8 mouse cellular contexts compared by ENCODE assay signal in genomic region chr9:120914877-120915459, GRCm38 (mm10). TPM values are rescaled to one million over a fixed set of nuclear protein-coding genes. Genes with fewer than 3 reads are reported as not detected.
DNase-seq lines count a peak whose midpoint lies in the region; ATAC-seq and TF ChIP-seq lines count a peak whose summit lies in the region.

No protein-coding gene starts in this region.

- H3K4me1 ChIP-seq in olfactory bulb, adult 2 months (ENCODE audit: control insufficient read depth, insufficient read depth, low read length) = peaks cover 7% of the 10 kb centered on the region
- H3K4me1 ChIP-seq in forebrain, embryonic 12.5 days = no peaks in the 10 kb centered on the region

- H3K4me3 ChIP-seq in left cerebral cortex, adult 2 months = no peak overlapping the region
- H3K4me3 ChIP-seq in olfactory bulb, adult 2 months (ENCODE audit: insufficient read depth, low read depth, low read length) = no peak overlapping the region
- no peak overlapping the region for H3K4me3 ChIP-seq in forebrain, embryonic 12.5 days (replicated peaks)

- intact Hi-C loops in left cerebral cortex, adult 2 months (cut with DNase I) = no loop called here

- H3K27ac ChIP-seq in left cerebral cortex, adult 2 months = no peak overlapping the region
- no peak overlapping the region for H3K27ac ChIP-seq in olfactory bulb, adult 2 months (ENCODE audit: insufficient read depth, low read depth, low read length)
- H3K27ac ChIP-seq in forebrain, embryonic 12.5 days = no peak overlapping the region

- TF ChIP-seq CTCF in left cerebral cortex, adult 2 months (IDR thresholded peaks at IDR 0.05) = peak; percentile 40; the same call in 1 of the 2 replicates
- TF ChIP-seq CTCF in olfactory bulb, adult 2 months (IDR thresholded peaks at IDR 0.05; ENCODE audit: insufficient read depth, low read depth, low read length) = 0 out of 2 replicates have a peak, but pooled peaks have one; percentile 19

- TF ChIP-seq POLR2A in olfactory bulb, adult 2 months (IDR thresholded peaks at IDR 0.05; ENCODE audit: insufficient read depth, low read depth, low read length) = no peak

- H3K4me2 ChIP-seq in forebrain, embryonic 12.5 days = no peak overlapping the region

- 86% methylated on average over 14 of the region's 14 CpGs for WGBS in olfactory bulb, adult 2 months
- 89% methylated on average over 14 of the region's 14 CpGs for WGBS in forebrain, embryonic 12.5 days

- no peaks in the 10 kb centered on the region for H3K36me3 ChIP-seq in forebrain, embryonic 12.5 days (replicated peaks)

- H3K27me3 ChIP-seq in forebrain, embryonic 12.5 days = no peaks in the 10 kb centered on the region

- DNase-seq in left cerebral cortex, adult 2 months (ENCODE audit: extremely low spot score in 1 of 2, low spot score in 2 of 2) = no peak
- DNase-seq in left cerebral cortex, adult 18-20 months (ENCODE audit: low spot score in 2 of 2) = no peak
- DNase-seq in heart, adult 11 months = peak; percentile 98
- peak; percentile 42 to 66 for DNase-seq in kidney, postnatal 25 days
- DNase-seq in layer of hippocampus, adult 9-10 months (ENCODE audit: low spot score) = no peak
- no peak for DNase-seq in retina, postnatal 1 day

- peaks cover 3% of the 10 kb centered on the region; the same call in 1 of the 2 replicates for H3K9me3 ChIP-seq in forebrain, embryonic 12.5 days

- ATAC-seq in forebrain, embryonic 12.5 days (ENCODE audit: low FRiP score) = no peak

- H3K9ac ChIP-seq in forebrain, embryonic 12.5 days = no peak overlapping the region

RNA-seq across cellular contexts. Expression of gene Ctnnb1, which starts 14.0 kb away (rescaled TPM):
- total RNA-seq in left cerebral cortex, adult 2 months (2021) = 100 to 1,000 TPM; 452 to 506 TPM
- 100 to 1,000 TPM; 475 to 494 TPM for total RNA-seq in left cerebral cortex, adult 18-20 months (2021)
- polyA plus RNA-seq in olfactory bulb, adult 2 months (2012; ENCODE audit: insufficient read depth, insufficient read length, low replicate concordance, missing spikeins) = 444 TPM in 1 of 2 replicates, not detected in the other
- 764 and 774 TPM in 2 replicates for polyA plus RNA-seq in forebrain, embryonic 12.5 days (2016; fragmentation: Nextera tagmentation; extraction: Ambion mirVana)

Comparison
In these comparisons a context has a peak if more than half of its experiments do, and no peak if none do; other contexts are left out.
1. DNase-seq: peak in heart, adult 11 months (single experiment) and kidney, postnatal 25 days (2 of 2); none in left cerebral cortex, adult 2 months (0 of 2), left cerebral cortex, adult 18-20 months (0 of 2), layer of hippocampus, adult 9-10 months (single experiment) and retina, postnatal 1 day (single experiment).